Mouse (Mus musculus) c-Kit-negative CD71-positive TER-119-positive erythroid progenitor cells, embryonic 14.5 days (primary cell): ENCODE measurements around the gene Ranbp17.

Experiments
- DNase-seq: peaks from one replicate; pipeline ENCODE4 v3.0.0-alpha.2; 2013; ENCODE audit warnings: low read depth, low spot score

Ranbp17 gene

GRCm38 (mm10) chr11:33234134-33234533, 279.4 kb downstream of the Ranbp17 start:
- DNase-seq = no peak

- DNase-seq = no peak
These were observed 281.5 kb downstream of the Ranbp17 start for GRCm38 (mm10) chr11:33232056-33232455.

GRCm38 (mm10) chr11:33228186-33228585, 285.4 kb downstream of the Ranbp17 start:
- no peak for DNase-seq

GRCm38 (mm10) chr11:33226516-33226915, 287.0 kb downstream of the Ranbp17 start:
- DNase-seq = no peak

- DNase-seq = no peak
These were observed 291.8 kb downstream of the Ranbp17 start for GRCm38 (mm10) chr11:33221566-33222365.

DNA sequence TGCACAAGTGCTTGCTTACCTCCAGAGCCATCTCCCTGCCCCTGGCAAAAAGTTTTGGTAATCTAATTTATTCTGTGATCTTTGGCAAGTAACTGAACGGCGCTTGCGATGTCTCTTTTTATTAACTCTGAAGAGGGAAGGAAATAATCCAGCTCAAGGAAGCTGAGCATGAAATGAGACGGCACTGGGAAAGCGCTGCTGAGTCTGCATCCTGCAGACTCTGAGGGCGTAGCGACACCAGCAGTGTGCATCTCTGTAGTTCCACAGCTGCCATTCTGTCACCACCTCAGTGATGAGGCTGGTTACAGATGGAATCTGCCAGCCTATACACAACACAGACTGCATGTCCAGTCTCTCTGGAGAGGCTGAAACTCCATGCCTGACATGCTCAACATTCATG, 292.8 kb downstream of the Ranbp17 start:
- no peak for DNase-seq

DNA sequence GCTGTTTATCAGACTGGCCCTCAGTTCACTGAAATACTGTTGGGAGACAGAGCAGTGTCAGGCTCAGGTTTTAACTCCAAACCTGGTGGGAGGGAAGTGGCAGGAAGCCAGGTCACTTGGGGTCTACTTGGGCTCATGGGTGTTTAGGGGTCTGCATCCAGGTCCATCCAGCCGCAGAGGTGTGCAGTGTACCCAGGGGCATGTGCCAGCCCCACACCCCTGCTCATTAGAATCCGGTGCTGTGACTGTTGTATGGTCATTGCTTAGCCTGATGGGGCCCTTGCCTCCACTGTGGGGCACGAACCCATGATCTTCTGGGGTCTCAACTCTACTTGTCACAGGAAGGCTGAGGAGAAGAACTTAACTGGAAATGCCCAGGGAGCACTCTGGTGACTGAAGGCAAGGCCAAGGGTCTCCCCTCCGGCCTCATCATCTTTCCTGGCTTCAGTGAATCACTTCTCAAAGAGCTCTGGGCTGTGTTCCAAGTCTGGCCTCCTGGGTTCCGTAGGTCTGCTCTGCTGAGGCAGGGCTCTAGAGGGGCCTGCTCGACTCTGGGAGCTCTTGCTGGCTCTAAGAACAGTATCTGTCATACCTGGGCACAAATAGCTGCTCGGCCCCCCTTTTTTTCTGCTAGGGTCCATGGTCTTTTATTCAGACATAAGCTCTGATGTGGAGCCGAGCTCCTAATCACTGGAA, 296.0 kb downstream of the Ranbp17 start:
- DNase-seq = no peak

DNA sequence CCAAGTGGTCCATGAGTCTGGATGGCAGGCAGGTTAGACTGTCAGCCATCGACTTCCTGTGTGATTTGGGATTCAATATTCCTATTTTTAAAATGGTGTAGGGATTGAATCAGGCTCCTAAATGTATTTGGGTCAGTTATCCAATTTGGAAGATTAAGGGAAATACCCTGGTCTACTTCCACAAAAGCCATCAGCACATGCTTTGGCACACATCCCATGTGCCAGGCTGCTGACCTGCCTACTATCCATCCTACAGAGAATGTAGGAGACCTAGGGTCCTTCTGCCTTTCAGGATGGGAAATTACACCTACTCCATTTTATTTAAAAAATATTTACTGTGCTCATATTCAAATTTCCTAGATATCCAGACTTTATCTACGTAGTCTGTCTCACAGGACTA, 306.1 kb downstream of the Ranbp17 start:
- no peak for DNase-seq

DNA sequence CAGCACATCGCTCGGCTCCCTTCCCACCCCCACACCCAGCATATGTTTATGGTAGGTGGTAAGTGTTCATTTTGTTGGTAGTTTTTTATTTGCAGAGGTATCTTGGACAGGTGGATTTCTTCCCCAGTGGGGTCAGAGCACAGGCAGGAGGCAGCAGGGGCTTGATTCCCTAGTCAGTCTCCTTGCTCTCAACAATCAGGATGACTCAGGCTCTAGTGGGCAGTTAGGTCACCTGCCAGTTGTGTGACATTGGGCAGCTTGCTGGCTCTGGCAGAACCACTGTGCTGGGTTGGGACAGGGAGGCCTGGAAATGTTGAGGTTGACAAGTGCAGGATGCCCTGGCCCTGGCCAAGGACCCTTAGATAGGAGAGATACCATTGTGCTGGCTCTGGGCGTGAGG, 308.6 kb downstream of the Ranbp17 start:
- DNase-seq = no peak

GRCm38 (mm10) chr11:33204329-33204705, 309.2 kb downstream of the Ranbp17 start:
- DNase-seq = no peak

DNA sequence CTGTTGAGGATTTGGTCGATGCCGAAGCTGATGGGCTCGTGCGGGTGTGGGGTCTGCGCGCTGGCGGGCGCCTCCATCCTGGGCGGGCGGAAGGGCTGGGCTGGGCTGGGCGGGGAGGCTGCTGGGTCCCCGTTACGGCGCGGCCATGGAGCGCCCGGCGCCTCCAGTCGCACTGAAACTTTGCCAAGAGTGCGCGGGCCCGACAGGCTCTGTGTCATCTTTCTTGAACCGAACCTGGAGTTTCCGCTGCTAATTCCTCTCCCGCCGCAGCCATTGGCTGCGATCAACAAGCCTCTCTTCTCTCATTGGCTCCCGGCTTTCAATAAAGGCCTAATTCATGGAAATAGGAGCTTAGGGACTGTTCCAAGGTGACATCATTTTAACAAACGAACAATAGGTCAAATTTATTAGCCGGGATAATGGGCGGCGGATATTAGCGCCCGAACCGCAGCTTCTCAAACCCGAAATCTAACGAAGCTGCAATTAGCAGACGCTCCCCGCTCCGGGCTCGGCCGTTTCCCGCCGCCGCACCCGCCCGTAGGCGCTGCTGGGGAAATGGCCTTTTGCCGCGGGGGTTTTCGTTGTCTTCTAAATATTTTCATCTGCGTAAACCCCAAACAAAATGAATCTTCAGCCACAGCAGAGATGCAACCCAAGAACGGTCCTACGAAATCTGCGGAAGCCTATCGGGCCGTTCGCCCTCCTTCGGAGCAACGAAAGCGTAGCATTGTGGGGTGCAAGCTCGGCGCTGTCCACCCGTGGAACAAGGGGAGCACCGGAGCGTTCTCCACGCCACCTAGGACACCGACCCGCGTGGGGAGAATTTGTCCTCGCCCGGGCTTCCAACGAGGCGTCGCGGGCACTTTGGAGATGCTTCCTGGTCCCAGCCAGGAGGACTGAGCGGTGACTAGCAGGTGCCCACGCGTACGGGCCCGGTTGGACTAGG, 309.9 kb downstream of the Ranbp17 start, which contains the start of gene Tlx3:
TSS of gene Tlx3 (minus strand) at position 207 of the 946 bp plus-strand sequence.
- DNase-seq = no peak

DNA sequence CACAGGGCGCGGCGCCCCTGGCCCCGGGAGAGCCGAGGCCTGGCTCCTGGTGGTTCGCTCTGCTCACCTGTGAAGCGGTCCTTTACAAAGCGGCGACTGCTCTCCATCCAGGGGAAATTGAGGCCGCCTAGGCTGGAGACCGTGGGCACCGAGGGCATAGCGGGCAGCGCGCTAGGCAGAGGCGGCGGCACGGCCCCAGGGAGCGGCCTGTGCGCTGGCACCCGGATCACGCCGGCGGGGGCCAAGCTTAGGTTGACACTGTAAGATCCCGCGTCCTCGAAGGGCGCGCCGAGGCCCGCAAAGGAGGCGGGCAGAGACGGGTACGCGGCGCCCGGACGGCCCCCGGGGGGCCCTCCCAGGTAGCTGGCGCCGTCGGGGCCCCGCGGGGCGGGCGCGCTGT, 310.6 kb downstream of the Ranbp17 start:
- DNase-seq = no peak

- DNase-seq = no peak
These were observed 311.2 kb downstream of the Ranbp17 start for GRCm38 (mm10) chr11:33202296-33202695.

DNA sequence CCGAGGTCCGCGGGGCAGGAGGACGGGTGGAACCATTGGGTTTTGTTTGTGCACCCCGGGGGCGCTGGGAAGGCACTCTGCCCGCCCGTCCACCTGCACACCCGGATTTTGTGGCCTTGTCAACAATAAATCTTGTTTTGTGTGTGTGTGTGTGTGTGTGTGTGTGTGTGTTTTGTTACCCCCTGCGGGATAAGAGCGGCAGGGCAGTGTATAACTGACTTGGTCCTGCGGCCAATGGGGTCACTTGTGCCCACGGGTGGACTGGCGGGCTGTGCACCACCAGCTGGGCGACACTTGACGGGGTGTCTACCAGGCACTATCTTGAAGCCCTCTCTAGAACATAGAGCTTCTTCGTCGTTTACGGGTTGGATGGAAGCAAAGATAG, 311.9 kb downstream of the Ranbp17 start:
- no peak for DNase-seq

GRCm38 (mm10) chr11:33200764-33201625, 312.6 kb downstream of the Ranbp17 start:
- no peak for DNase-seq

DNA sequence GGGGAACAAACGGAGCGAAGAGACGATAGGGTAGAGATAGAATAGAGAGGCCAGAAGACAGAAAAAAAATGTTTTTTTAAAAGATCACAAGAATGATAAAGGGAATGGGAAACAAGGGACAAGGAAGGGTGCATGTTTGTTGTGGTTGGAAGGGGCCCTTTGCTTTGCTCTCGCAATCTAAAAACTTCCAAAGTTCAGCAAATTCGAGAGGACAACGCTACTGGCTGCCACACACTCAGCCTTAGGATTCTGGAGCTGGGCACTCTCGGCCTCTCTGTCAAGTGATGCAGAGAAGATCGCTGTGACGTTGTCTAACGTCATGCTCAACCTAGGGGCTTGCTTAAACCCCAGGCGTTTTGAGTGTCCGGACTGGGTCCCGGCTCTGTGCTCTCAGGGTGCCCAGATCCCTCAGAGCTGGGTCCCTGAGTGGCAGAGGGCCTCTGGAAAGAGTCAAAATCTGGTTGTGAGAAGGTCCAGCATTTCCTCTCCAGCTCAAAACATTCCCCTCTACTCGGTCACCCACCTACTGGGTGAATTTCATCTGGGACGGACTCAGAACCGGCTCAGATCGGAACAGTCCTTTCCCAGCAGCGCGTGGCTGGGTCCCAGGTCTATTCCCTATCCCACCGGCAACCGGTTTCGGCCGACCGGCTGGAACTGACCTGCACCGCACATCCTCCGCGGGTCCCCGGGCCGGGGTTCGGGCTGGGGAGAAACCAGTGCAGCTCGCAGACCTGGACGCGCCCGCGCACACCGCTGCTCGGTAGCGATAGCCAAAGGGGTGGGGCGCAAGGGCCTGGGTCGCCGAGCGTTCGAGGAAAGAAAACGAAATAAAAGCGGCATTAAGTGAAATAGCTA, 313.4 kb downstream of the Ranbp17 start:
- DNase-seq = no peak

DNA sequence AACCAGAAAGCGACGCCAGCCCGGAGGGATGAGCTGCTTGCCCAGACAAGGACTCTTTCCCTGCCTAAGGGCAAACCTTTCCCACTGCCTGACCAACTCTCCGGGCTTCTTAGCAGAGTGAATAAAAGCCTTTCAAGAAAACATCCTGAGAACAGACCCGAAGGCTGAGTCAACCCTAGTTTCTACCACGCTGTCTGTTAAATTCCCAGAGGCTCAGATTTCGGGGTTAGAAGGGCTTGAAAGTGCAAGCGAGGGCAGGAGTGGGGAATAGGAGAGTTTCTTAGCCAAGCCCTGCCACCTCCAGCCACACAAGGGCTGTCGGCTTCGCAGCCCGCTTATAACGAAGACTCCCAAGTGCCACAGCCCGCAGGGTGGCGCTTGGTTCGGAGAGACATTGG, 314.4 kb downstream of the Ranbp17 start:
- no peak for DNase-seq

GRCm38 (mm10) chr11:33198351-33199116, 315.0 kb downstream of the Ranbp17 start:
- no peak for DNase-seq

DNA sequence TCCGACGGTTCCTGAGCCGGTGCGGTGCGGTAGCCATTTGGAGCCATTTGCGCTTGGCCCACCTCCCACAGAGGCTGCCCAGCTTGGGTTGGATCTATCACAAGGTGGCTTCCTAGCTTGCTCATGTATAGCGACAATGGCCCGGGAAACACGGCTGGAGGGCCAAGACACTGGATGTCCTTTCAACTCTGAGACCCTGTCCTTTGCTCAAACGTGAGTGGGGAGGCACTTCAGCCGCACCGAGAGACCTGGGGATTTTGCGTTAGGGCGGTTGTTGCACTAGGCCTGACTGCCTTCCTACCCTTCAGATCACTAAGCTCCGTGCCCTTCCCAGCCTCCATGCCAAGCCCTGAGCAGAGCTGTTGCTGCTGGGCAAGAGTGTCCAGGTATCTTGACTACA, 315.9 kb downstream of the Ranbp17 start:
- no peak for DNase-seq
